Mouse (Mus musculus) midbrain, embryonic 12.5 days (tissue): Measurements from ENCODE around the gene Cacna2d2. TPM values are rescaled to one million over a fixed set of nuclear protein-coding genes. Genes with fewer than 3 reads are reported as not detected.
A peak's percentile ranks its signal among the peaks of the same experiment; 100 is the strongest.

Experiments used
- ATAC-seq: fragments of 200-750 bp; cut with Nextera tagmentation; 2 replicates; pipeline ENCODE4 v1.8.0; 2017; ENCODE audit warnings: low read depth, moderate TSS enrichment, moderate library complexity; ENCODE audit not compliant: low FRiP score
- H3K27ac ChIP-seq: fragments of 300-500 bp; sonication (generic); replicated peaks from 2 replicates; pipeline ENCODE4 v1.5.1; 2016; ENCODE audit warnings: mild to moderate bottlenecking
- H3K27me3 ChIP-seq: fragments of 300-500 bp; sonication (generic); 2 replicates; pipeline ENCODE4 v1.6.1; 2016; ENCODE audit warnings: mild to moderate bottlenecking
- H3K36me3 ChIP-seq: fragments of 300-500 bp; sonication (generic); 2 replicates; pipeline ENCODE4 v1.6.1; 2016
- H3K4me1 ChIP-seq: fragments of 300-500 bp; sonication (generic); 2 replicates; pipeline ENCODE4 v1.6.1; 2016
- H3K4me2 ChIP-seq: fragments of 300-500 bp; sonication (generic); replicated peaks from 2 replicates; pipeline ENCODE4 v1.6.1; 2016; ENCODE audit warnings: mild to moderate bottlenecking, moderate library complexity
- H3K4me3 ChIP-seq: fragments of 300-500 bp; sonication (generic); 2 replicates; pipeline ENCODE4 v1.5.1; 2016; ENCODE audit warnings: mild to moderate bottlenecking
- H3K9ac ChIP-seq: fragments of 300-500 bp; sonication (generic); replicated peaks from 2 replicates; pipeline ENCODE4 v1.6.1; 2016; ENCODE audit warnings: mild to moderate bottlenecking, moderate library complexity
- H3K9me3 ChIP-seq: fragments of 300-500 bp; sonication (generic); 2 replicates; pipeline ENCODE4 v1.6.1; 2016; ENCODE audit warnings: mild to moderate bottlenecking
- WGBS: fragments of 180-500 bp; shearing (Covaris S2); methylation state at CpG from one replicate; pipeline ENCODE4 v1.1.7; 2016; 5-methylcytosine and 5-hydroxymethylcytosine counted together
- polyA plus RNA-seq: library from polyadenylated mRNA; unstranded; fragments of >200 nt; fragmentation: Nextera tagmentation; extraction: Ambion mirVana; gene quantifications from 2 replicates; pipeline ENCODE4 v1.2.1, GENCODE M21; 2016

Cacna2d2 gene
- polyA plus RNA-seq, 1 experiment from 2014 or later = 4.1 TPM

- H3K4me2 ChIP-seq = no peak overlapping the region
Observed at GRCm38 (mm10) chr9:107575579-107576356, 176.4 kb downstream of the Cacna2d2 start.

GRCm38 (mm10) chr9:107576357-107577107, 177.1 kb downstream of the Cacna2d2 start, which contains the start of gene Hyal1:
TSS of gene Hyal1 (plus strand) at chr9:107576927.
- Histone ChIP-seq H3K9me3 (no peaks in the 10 kb centered on the region), H3K27ac (peak within 1 kb of the TSS; percentile 39), H3K4me1 (peaks cover 35% of the 10 kb centered on the region), H3K27me3 (no peaks in the 10 kb centered on the region), H3K4me3 (peak within 1 kb of the TSS; percentile 29), H3K4me2 (peak within 1 kb of the TSS; percentile 46), H3K36me3 (peaks cover 33% of the 10 kb centered on the region), H3K9ac (peak within 1 kb of the TSS; percentile 51)
- WGBS = 29% methylated on average over 16 of the region's 16 CpGs
- peak; percentile 76 for ATAC-seq

More at GRCm38 (mm10) chr9:107575579-107576356, 176.4 kb downstream of the Cacna2d2 start:
- WGBS = 89% methylated on average over 14 of the region's 14 CpGs
- no peak overlapping the region for H3K4me3 ChIP-seq
- H3K27ac ChIP-seq = peak overlapping the region; percentile 35; the same call in 1 of the 2 replicates
- no peaks in the 10 kb centered on the region for H3K27me3 ChIP-seq
- H3K4me1 ChIP-seq = peaks cover 35% of the 10 kb centered on the region
- H3K9me3 ChIP-seq = no peaks in the 10 kb centered on the region
- ATAC-seq = no peak
- no peak overlapping the region for H3K9ac ChIP-seq
- peaks cover 41% of the 10 kb centered on the region for H3K36me3 ChIP-seq

- H3K4me1 ChIP-seq = peaks cover 38% of the 10 kb centered on the region
- H3K27me3 ChIP-seq = no peaks in the 10 kb centered on the region
- peaks cover 26% of the 10 kb centered on the region for H3K36me3 ChIP-seq
- no peak overlapping the region for H3K4me2 ChIP-seq
- H3K9me3 ChIP-seq = no peaks in the 10 kb centered on the region
- ATAC-seq = no peak
- WGBS = 91% methylated on average over 10 of the region's 10 CpGs
- H3K9ac ChIP-seq = no peak overlapping the region
- no peak overlapping the region for H3K27ac ChIP-seq
- H3K4me3 ChIP-seq = no peak overlapping the region
Observed at GRCm38 (mm10) chr9:107577871-107578270, 178.5 kb downstream of the Cacna2d2 start.

GRCm38 (mm10) chr9:107578587-107578986, 179.2 kb downstream of the Cacna2d2 start, which contains the start of gene Naa80:
TSS of gene Naa80 (plus strand) at chr9:107578887.
- H3K9ac ChIP-seq = no peak within 1 kb of the TSS; the same call in 1 of the 2 replicates

More at GRCm38 (mm10) chr9:107578587-107578986, 179.2 kb downstream of the Cacna2d2 start, which contains the start of gene Naa80:
- Histone ChIP-seq H3K4me2 (no peak within 1 kb of the TSS), H3K36me3 (peaks cover 26% of the 10 kb centered on the region), H3K27me3 (no peaks in the 10 kb centered on the region), H3K9me3 (no peaks in the 10 kb centered on the region), H3K27ac (no peak within 1 kb of the TSS), H3K4me1 (peaks cover 38% of the 10 kb centered on the region), H3K4me3 (no peak within 1 kb of the TSS)
- no peak for ATAC-seq
- WGBS = 77% methylated on average over 3 of the region's 3 CpGs

Other genes starting within 250 kb of the Cacna2d2 start
- gene Dock3, start 167.7 kb upstream of the Cacna2d2 start, polyA plus RNA-seq = 14.5 and 15.3 TPM in 2 replicates
- gene Mapkapk3, start 109.7 kb upstream of the Cacna2d2 start, polyA plus RNA-seq = 2.6 and 3.4 TPM in 2 replicates
- gene Cish, start 103.6 kb upstream of the Cacna2d2 start, polyA plus RNA-seq = 6.6 and 6.8 TPM in 2 replicates
- gene Hemk1, start 61.3 kb upstream of the Cacna2d2 start, polyA plus RNA-seq = 13.3 and 14.9 TPM in 2 replicates
- 3.1 and 4.2 TPM in 2 replicates for gene 6430571L13Rik, start 59.0 kb upstream of the Cacna2d2 start, polyA plus RNA-seq
- 43.6 TPM in 2 replicates for gene Tmem115, start 134.3 kb downstream of the Cacna2d2 start, polyA plus RNA-seq
- 19.3 and 19.4 TPM in 2 replicates for gene Cyb561d2, start 142.6 kb downstream of the Cacna2d2 start, polyA plus RNA-seq
- 48.1 and 48.4 TPM in 2 replicates for gene Nprl2, start 142.6 kb downstream of the Cacna2d2 start, polyA plus RNA-seq
- 1.1 and 2.6 TPM in 2 replicates for gene Zmynd10, start 147.7 kb downstream of the Cacna2d2 start, polyA plus RNA-seq
- gene Rassf1, start 151.9 kb downstream of the Cacna2d2 start, polyA plus RNA-seq = 43.6 and 48.9 TPM in 2 replicates
- gene Tusc2, start 163.6 kb downstream of the Cacna2d2 start, polyA plus RNA-seq = 90.1 and 95.0 TPM in 2 replicates
- gene Hyal2, start 168.3 kb downstream of the Cacna2d2 start, polyA plus RNA-seq = 112 and 116 TPM in 2 replicates
- 9.0 and 10.1 TPM in 2 replicates for gene Hyal1, start 177.3 kb downstream of the Cacna2d2 start, polyA plus RNA-seq
- gene Naa80, start 179.3 kb downstream of the Cacna2d2 start, polyA plus RNA-seq = 14.5 and 14.7 TPM in 2 replicates
- 0.41 and 1.1 TPM in 2 replicates for gene Hyal3, start 181.2 kb downstream of the Cacna2d2 start, polyA plus RNA-seq
- 20.1 and 21.1 TPM in 2 replicates for gene Ifrd2, start 188.0 kb downstream of the Cacna2d2 start, polyA plus RNA-seq
- gene Sema3b, start 209.6 kb downstream of the Cacna2d2 start, polyA plus RNA-seq = 3.2 TPM in 2 replicates
- gene Gnai2, start 235.8 kb downstream of the Cacna2d2 start, polyA plus RNA-seq = 635 and 641 TPM in 2 replicates